In genomic region chr12:72417762-72418161, GRCm38 (mm10) we compare ENCODE assay signal across 11 mouse cellular contexts. TPM values are rescaled to one million over a fixed set of nuclear protein-coding genes. Genes with fewer than 3 reads are reported as not detected.
A peak's percentile ranks its signal among the peaks of the same experiment; 100 is the strongest.
DNase-seq lines count a peak whose midpoint lies in the region; TF ChIP-seq lines count a peak whose summit lies in the region.
"Had no signal": no experiment of that assay in that cellular context is flagged by ENCODE, and none has a peak within 500 bp of the region (broad histone marks: within the 10 kb centered on the region; RNA-seq: fewer than 3 reads in every experiment).

No protein-coding gene starts in this region.

- peak; percentile 27 for DNase-seq in adrenal gland, postnatal 10 days
- DNase-seq in adrenal gland, postnatal 25 days: no peak
- DNase-seq in left cerebral cortex, adult 2 months (ENCODE audit: extremely low spot score in 1 of 2, low spot score in 2 of 2): peak; percentile 17 to 32
- DNase-seq in left cerebral cortex, adult 8-10 months (ENCODE audit: low spot score in 2 of 2): no peak
- peak; percentile 10 for DNase-seq in lung, postnatal 36 days
- DNase-seq in testis, postnatal 10 days (ENCODE audit: low spot score): no peak
- DNase-seq in spleen, postnatal 36 days (ENCODE audit: low spot score in 2 of 2): no peak

- H3K4me1 ChIP-seq in bone marrow, adult 2 months (ENCODE audit: control insufficient read depth, insufficient read depth, low read length): no peaks in the 10 kb centered on the region
- H3K4me1 ChIP-seq: embryonic facial prominence, embryonic 13.5 days had no signal

- intact Hi-C loops in left cerebral cortex, adult 2 months (cut with DNase I): loop anchor here (2.0 kb wide), 1 partner anchor 133 kb away; no protein-coding TSS in a partner anchor

- WGBS in bone marrow, adult 2 months: 37% methylated on average over 3 of the region's 3 CpGs

- H3K27ac ChIP-seq in left cerebral cortex, adult 2 months: no peak overlapping the region
- no peak overlapping the region for H3K27ac ChIP-seq in bone marrow, adult 2 months (ENCODE audit: control insufficient read depth, insufficient read depth, low read depth, low read length, poor library complexity)
- H3K27ac ChIP-seq: embryonic facial prominence, embryonic 13.5 days had no signal

- H3K4me3 ChIP-seq in left cerebral cortex, adult 2 months: no peak overlapping the region
- H3K4me3 ChIP-seq in bone marrow, adult 2 months (replicated peaks; ENCODE audit: control insufficient read depth, low read depth, low read length): no peak overlapping the region
- H3K4me3 ChIP-seq: embryonic facial prominence, embryonic 13.5 days had no signal

- TF ChIP-seq POLR2A in bone marrow, adult 2 months (IDR thresholded peaks at IDR 0.05; ENCODE audit: borderline replicate concordance, control insufficient read depth, low read depth, low read length): no peak

- peak; percentile 71 for TF ChIP-seq CTCF in left cerebral cortex, adult 2 months (IDR thresholded peaks at IDR 0.05)
- peak; percentile 45; the same call in 1 of the 2 replicates for TF ChIP-seq CTCF in bone marrow, adult 2 months (IDR thresholded peaks at IDR 0.05; ENCODE audit: control insufficient read depth, insufficient read depth, low read length)

RNA-seq across cellular contexts. Expression of gene Rtn1, which starts 8.9 kb away (rescaled TPM):
- total RNA-seq in adrenal gland, postnatal 10 days (2021): 10 to 100 TPM; 29.8 to 52.9 TPM
- 14.0 and 19.9 TPM in 2 replicates for total RNA-seq in adrenal gland, postnatal 25 days (2021)
- 1,000 to 10,000 TPM; 1,445 to 1,455 TPM for total RNA-seq in left cerebral cortex, adult 2 months (2021)
- 1,000 to 10,000 TPM; 1,330 to 1,358 (median 1,352) TPM for total RNA-seq in left cerebral cortex, adult 8-10 months (2022)
- not detected in 2 replicates for polyA plus RNA-seq in bone marrow, adult 2 months (2011; ENCODE audit: insufficient read depth, insufficient read length, low replicate concordance, missing spikeins)
- polyA plus RNA-seq: C2C12 had no signal

RNA-seq across cellular contexts. Expression of gene Lrrc9, which starts 23.9 kb away (rescaled TPM):
- total RNA-seq in adrenal gland, postnatal 10 days (2021): 1 to 10 TPM; 2.1 to 3.2 TPM
- total RNA-seq in adrenal gland, postnatal 25 days (2021): 9.6 and 10.2 TPM in 2 replicates
- total RNA-seq in left cerebral cortex, adult 2 months (2021): 1 to 10 TPM; 2.5 TPM
- 1 to 10 TPM; 4.0 to 5.7 (median 4.3) TPM for total RNA-seq in left cerebral cortex, adult 8-10 months (2022)
- not detected in 2 replicates for polyA plus RNA-seq in bone marrow, adult 2 months (2011; ENCODE audit: insufficient read depth, insufficient read length, low replicate concordance, missing spikeins)
- polyA plus RNA-seq: C2C12; inflammation-experienced regulatory T-cells, adult 6 months had no signal

Comparison
In these comparisons a context has a peak if more than half of its experiments do, and no peak if none do; other contexts are left out.
1. DNase-seq: peak in adrenal gland, postnatal 10 days (single experiment), left cerebral cortex, adult 2 months (2 of 2) and lung, postnatal 36 days (single experiment); none in adrenal gland, postnatal 25 days (single experiment), left cerebral cortex, adult 8-10 months (0 of 2), testis, postnatal 10 days (single experiment) and spleen, postnatal 36 days (0 of 2).
2. RNA of gene Rtn1, which starts 8.9 kb away (total RNA-seq): 1,445 to 1,455 TPM in left cerebral cortex, adult 2 months and 1,330 to 1,358 TPM in left cerebral cortex, adult 8-10 months; 29.8 to 52.9 TPM in adrenal gland, postnatal 10 days and 14.0 to 19.9 TPM in adrenal gland, postnatal 25 days; every median in the first group is over 10 times any median in the second.